Mouse (Mus musculus) ES-Bruce4 (cell line): Measurements from ENCODE around the gene Adam21. TPM values are rescaled to one million over a fixed set of nuclear protein-coding genes. Genes with fewer than 3 reads are reported as not detected.

ENCODE experiments used
- H3K27ac ChIP-seq: 2 replicates; pipeline ENCODE4 v1.5.1; 2012; ENCODE audit warnings: low read length, inconsistent platforms; ENCODE audit not compliant: insufficient read depth
- H3K27me3 ChIP-seq: 2 replicates; pipeline ENCODE4 v1.6.1; 2012; ENCODE audit warnings: mild to moderate bottlenecking, low read length, inconsistent platforms; ENCODE audit not compliant: control insufficient read depth, poor library complexity, insufficient read depth, severe bottlenecking
- H3K36me3 ChIP-seq: 2 replicates; pipeline ENCODE4 v1.6.1; 2012; ENCODE audit warnings: inconsistent platforms, mild to moderate bottlenecking, low read length, moderate library complexity; ENCODE audit not compliant: control insufficient read depth, poor library complexity, insufficient read depth, severe bottlenecking
- H3K4me1 ChIP-seq: one replicate; pipeline ENCODE4 v1.8.1; 2011; ENCODE audit warnings: low read length; ENCODE audit not compliant: control insufficient read depth, insufficient read depth
- H3K4me3 ChIP-seq: 2 replicates; pipeline ENCODE4 v1.5.1; 2011; ENCODE audit warnings: low read depth, mild to moderate bottlenecking, low read length
- H3K9ac ChIP-seq: 2 replicates; pipeline ENCODE4 v1.6.1; 2012; ENCODE audit warnings: low read depth, mild to moderate bottlenecking, inconsistent platforms; ENCODE audit not compliant: poor library complexity, severe bottlenecking
- H3K9me3 ChIP-seq: replicated peaks from 2 replicates; pipeline ENCODE4 v1.6.1; 2012; ENCODE audit warnings: mild to moderate bottlenecking, low read length, inconsistent platforms; ENCODE audit not compliant: control insufficient read depth, poor library complexity, insufficient read depth, severe bottlenecking
- CTCF ChIP-seq: IDR thresholded peaks from one replicate; pipeline ENCODE4 v1.8.1; 2011; ENCODE audit warnings: low read depth, low read length
- EP300 ChIP-seq: IDR thresholded peaks from 2 replicates; pipeline ENCODE4 v1.6.1; 2011; ENCODE audit warnings: low read depth, low read length; ENCODE audit not compliant: insufficient read depth
- POLR2A ChIP-seq: IDR thresholded peaks from one replicate; pipeline ENCODE4 v1.8.1; 2011; ENCODE audit warnings: low read length; ENCODE audit not compliant: insufficient read depth
- polyA plus RNA-seq: library from polyadenylated mRNA; stranded (reverse); fragments of >200 nt; gene quantifications from 2 replicates; pipeline ENCODE4 v1.2.4, GENCODE M21; 2011; ENCODE audit warnings: low read depth; ENCODE audit not compliant: missing spikeins, insufficient read depth, insufficient read length

Gene Adam21
- polyA plus RNA-seq, 1 experiment, result not detected

GRCm38 (mm10) chr12:81594902-81595671 is 26.8 kb upstream of the Adam21 start, which contains the start of gene Med6:
Gene Med6, minus strand, starts transcription at chr12:81595008.
- no peaks in the 10 kb centered on the region for H3K9me3 ChIP-seq
- H3K4me3 ChIP-seq, result peak within 1 kb of the TSS; percentile 81
- no peaks in the 10 kb centered on the region for H3K27me3 ChIP-seq
- peak within 1 kb of the TSS; percentile 19 for H3K27ac ChIP-seq
- TF ChIP-seq EP300 (0 out of 2 replicates have a peak, but pooled peaks have one; percentile 2), CTCF (no peak)
- peaks cover 9% of the 10 kb centered on the region for H3K36me3 ChIP-seq
- peak within 1 kb of the TSS; percentile 89 for H3K9ac ChIP-seq
- H3K4me1 ChIP-seq, result no peaks in the 10 kb centered on the region

GRCm38 (mm10) chr12:81567931-81568330 is 343 bp downstream of the Adam21 start:
- Histone ChIP-seq H3K4me3 (no peak overlapping the region), H3K27ac (no peak overlapping the region), H3K36me3 (peaks cover 2% of the 10 kb centered on the region), H3K9me3 (peaks cover 17% of the 10 kb centered on the region), H3K4me1 (no peaks in the 10 kb centered on the region), H3K9ac (no peak overlapping the region), H3K27me3 (no peaks in the 10 kb centered on the region)
- TF ChIP-seq POLR2A (no peak), CTCF (no peak), EP300 (no peak)

GRCm38 (mm10) chr12:81564173-81564572 is 4.1 kb downstream of the Adam21 start:
- Histone ChIP-seq H3K9me3 (peaks cover 10% of the 10 kb centered on the region), H3K36me3 (no peaks in the 10 kb centered on the region), H3K27ac (no peak overlapping the region), H3K9ac (no peak overlapping the region), H3K4me3 (no peak overlapping the region), H3K27me3 (no peaks in the 10 kb centered on the region), H3K4me1 (no peaks in the 10 kb centered on the region)
- no peak for TF ChIP-seq CTCF
- TF ChIP-seq POLR2A, result no peak
- no peak for TF ChIP-seq EP300

- no peaks in the 10 kb centered on the region for H3K36me3 ChIP-seq
- H3K9ac ChIP-seq, result no peak overlapping the region
- no peaks in the 10 kb centered on the region for H3K9me3 ChIP-seq
- no peak for TF ChIP-seq CTCF
- no peak for TF ChIP-seq POLR2A
- no peak for TF ChIP-seq EP300
- H3K4me1 ChIP-seq, result no peaks in the 10 kb centered on the region
- H3K27ac ChIP-seq, result no peak overlapping the region
- no peak overlapping the region for H3K4me3 ChIP-seq
- no peaks in the 10 kb centered on the region for H3K27me3 ChIP-seq
Measured at GRCm38 (mm10) chr12:81549286-81549685, 19.0 kb downstream of the Adam21 start.

GRCm38 (mm10) chr12:81547163-81547562 is 21.1 kb downstream of the Adam21 start:
- no peak overlapping the region for H3K9ac ChIP-seq
- no peaks in the 10 kb centered on the region for H3K4me1 ChIP-seq
- H3K4me3 ChIP-seq, result no peak overlapping the region
- H3K9me3 ChIP-seq, result no peaks in the 10 kb centered on the region
- H3K27ac ChIP-seq, result no peak overlapping the region
- TF ChIP-seq CTCF (no peak), POLR2A (no peak), EP300 (no peak)
- no peaks in the 10 kb centered on the region for H3K36me3 ChIP-seq
- H3K27me3 ChIP-seq, result no peaks in the 10 kb centered on the region

- no peaks in the 10 kb centered on the region for H3K9me3 ChIP-seq
- peak overlapping the region; percentile 83 for H3K4me3 ChIP-seq
- H3K4me1 ChIP-seq, result no peaks in the 10 kb centered on the region
- peak overlapping the region; percentile 23; the same call in 1 of the 2 replicates for H3K9ac ChIP-seq
- no peak overlapping the region for H3K27ac ChIP-seq
- H3K27me3 ChIP-seq, result no peaks in the 10 kb centered on the region
- no peaks in the 10 kb centered on the region for H3K36me3 ChIP-seq
- no peak for TF ChIP-seq POLR2A
- no peak for TF ChIP-seq EP300
- TF ChIP-seq CTCF, result no peak
Measured at GRCm38 (mm10) chr12:81533029-81533419, 35.2 kb downstream of the Adam21 start.
